Mouse (Mus musculus): ENCODE results near the gene Apln.

The Apln gene

DNA sequence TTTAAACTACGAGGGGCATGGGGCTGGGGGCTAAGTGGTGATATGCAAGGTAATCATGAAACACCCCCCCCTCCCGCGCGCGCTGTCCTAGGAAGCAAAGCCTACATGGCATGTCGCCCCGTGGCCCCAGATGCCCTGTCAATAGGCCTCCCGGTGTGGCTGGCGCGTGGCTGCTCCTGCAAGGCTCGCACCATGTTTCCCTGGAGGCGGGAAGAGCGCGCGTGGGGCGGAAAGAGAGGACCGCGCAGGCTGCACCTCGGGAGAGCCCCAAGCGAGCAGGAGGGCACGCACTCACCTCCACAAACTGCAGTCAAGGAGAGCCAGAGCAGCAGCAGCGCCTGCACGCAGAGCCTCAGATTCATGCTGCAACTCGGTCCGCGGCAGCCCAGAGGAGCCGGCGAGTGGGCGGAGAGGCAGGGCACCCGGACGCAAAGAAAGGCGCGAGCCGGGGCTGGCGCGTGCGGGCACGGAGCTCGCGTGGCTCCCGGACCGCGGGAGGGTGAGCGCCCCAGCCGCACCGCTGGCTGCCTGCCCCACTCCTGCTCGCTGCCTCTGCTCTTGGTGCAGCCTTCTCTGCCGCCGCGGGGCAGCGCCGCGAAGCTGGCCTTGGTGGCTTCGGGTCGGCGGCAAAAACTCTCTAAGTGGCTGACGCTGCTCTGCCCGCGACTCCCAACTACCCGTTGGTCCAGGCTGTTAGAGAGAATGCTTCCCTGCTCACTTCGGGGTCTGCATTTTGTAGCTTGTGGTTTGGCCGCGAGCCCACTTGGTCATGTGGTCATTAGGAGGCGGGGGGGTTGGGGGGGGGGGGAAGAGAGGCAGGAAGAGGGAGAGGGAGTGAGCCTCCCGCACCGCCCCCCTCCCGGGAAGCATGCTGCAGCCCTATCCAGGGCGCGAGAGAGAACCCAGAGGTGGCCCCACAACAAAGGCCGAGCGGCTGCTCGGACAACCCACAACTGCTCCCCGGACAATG is at the start of gene Apln:
TSS of gene Apln (minus strand) at position 710 of the 970 bp plus-strand sequence.
- in situ Hi-C loops (cut with MboI, MseI) = no loop called here

DNA sequence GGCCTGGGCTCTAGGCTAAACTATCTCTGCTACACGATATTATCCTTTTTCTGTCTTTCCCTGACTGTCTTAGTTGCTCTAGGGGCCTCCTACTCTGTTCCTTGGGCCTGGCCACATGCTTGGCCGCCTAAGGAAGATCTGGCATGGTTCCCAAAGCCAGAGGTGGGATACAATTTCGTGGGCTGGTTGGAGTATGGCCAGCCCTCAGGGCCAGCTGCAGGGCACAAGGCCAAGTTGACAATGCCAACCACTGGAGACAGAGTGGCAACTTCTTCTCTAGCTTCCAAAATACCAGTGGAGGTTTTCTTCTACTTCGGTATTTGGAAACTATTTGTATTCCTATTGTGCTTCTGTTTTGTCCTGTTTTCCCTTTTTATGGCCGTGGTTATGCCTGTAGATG is 47.7 kb upstream of the Apln start:
- in situ Hi-C loops (cut with MboI, MseI) = no loop called here

- in situ Hi-C loops (cut with MboI, MseI) = no loop called here
Measured at GRCm38 (mm10) chrX:48076806-48077425, 42.3 kb upstream of the Apln start.

DNA sequence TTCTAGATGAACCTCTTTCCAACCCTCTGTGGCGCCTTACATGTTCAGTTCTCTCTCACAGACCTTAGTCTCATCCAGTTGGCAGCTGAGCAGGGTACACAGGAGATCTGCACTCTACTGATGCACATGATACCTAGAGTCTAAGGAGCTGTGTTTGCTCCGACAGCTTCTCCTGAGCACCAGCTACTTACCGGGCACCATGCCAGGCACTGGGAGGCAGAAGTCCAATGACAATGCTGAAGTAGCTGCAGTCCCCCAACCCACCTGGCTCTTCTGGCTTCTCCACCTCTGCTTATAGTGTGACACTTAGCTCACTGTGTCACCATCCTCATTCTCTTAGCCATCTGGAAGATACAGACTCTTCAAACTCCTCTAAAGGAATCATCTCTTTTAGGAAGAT is 40.0 kb upstream of the Apln start:
- in situ Hi-C loops (cut with MboI, MseI) = no loop called here

DNA sequence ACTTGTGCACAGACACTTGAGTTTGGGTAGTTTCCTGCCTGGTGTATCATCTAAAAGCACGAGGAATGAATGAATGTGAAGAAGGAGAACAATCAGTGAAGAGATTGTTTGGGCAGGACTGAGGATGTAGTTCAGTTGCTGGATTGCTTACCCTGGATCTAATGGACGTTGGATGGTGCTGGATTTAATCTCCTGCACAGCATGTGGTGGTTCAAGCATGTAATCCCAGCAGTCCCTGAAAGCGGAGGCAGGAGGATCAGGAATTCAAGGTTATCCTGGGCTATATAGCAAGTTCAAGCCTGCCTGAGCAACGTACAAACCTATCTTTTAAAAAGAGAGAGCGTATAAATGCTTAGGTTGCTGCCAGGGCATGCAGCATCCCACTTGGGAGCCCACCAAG is 37.7 kb upstream of the Apln start:
- in situ Hi-C loops (cut with MboI, MseI) = no loop called here

- in situ Hi-C loops (cut with MboI, MseI) = no loop called here
Measured at GRCm38 (mm10) chrX:48071961-48072360, 37.3 kb upstream of the Apln start.

DNA sequence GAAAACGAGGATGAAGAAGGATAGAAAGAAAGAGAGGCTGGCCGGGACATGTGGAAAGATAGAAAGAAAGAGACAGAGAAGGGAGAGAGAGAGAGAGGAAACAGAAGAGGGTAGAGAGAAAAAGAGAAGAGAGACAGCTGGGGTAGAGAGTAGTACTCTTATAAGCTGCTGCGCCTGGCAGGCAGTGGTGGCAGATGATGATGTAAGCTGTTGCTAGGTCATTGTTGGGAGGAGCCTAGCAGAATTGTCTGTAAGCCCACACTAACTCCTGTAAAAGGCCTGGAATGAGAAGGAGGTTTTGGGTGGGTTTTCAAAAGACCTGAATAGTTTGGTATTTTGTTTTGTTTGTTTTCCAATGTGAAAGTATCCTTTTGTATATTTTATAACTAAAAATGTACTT is 32.2 kb upstream of the Apln start:
- in situ Hi-C loops (cut with MboI, MseI) = no loop called here

- in situ Hi-C loops (cut with MboI, MseI) = no loop called here
Measured at GRCm38 (mm10) chrX:48064166-48064853, 29.7 kb upstream of the Apln start.

GRCm38 (mm10) chrX:48062481-48062880 is 27.8 kb upstream of the Apln start:
- in situ Hi-C loops (cut with MboI, MseI) = no loop called here

DNA sequence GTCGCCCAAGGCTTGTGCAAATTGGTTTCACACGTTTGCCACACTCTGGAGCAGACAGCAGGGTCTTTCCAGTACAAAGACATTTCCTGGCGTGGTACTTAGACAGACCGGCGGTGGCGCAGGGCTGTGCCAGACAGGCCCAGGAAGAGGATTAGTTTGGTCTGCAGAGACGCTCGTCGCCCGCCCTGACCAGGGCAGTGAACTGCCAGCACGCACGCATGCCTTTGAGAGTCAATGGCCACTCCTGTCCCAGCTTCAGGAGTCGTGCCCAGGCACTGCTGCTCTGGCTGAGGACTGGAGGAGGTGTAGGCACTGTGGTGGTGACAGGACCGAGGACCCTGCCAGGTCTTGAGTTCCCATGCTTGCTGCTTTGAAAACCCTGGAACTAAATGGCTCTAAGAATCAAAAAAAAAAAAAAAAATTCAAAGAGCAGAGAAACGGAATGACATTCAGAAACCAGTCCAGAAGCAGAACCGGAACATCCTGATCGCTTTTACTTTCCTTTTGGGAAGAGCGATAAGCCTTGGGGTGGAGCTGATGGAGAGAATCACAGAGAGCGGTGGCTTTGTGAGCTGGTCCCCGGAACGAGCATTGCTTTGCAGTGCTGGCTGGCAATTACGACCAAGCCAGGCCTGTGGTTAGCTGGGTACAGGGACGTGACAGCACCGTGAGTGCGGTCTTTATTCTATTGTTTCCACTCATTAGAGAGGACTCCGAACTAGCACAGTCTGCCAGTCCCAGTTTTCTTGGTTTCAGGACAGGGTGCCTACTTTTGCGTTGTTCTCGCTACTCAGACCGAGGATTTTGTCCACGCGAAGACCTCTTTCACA is 19.7 kb upstream of the Apln start:
- in situ Hi-C loops (cut with MboI, MseI) = no loop called here

DNA sequence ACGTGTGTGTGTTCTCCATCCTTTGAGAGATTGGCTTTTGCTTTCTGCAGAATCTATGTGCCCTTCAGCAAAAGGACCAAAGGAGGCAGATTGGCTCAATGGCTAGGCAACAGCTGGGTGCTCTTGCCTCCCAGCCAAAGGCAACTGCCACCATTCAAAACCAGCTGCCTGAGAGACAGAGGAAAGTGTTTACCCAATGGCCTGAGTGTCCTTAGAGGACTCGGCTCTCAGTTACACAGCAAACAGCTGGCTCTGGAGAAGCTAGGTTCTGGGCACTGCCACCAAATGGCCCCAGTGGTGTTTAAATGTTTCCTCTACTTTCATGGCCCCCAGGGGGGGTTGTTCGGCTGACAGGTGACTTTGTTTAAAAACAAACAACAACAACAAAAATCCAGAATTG is 19.1 kb upstream of the Apln start:
- in situ Hi-C loops (cut with MboI, MseI) = no loop called here

GRCm38 (mm10) chrX:48046315-48046714 is 11.7 kb upstream of the Apln start:
- in situ Hi-C loops (cut with MboI, MseI) = no loop called here

- in situ Hi-C loops (cut with MboI, MseI) = no loop called here
Measured at GRCm38 (mm10) chrX:48044261-48044660, 9.6 kb upstream of the Apln start.

GRCm38 (mm10) chrX:48042748-48043147 is 8.1 kb upstream of the Apln start:
- in situ Hi-C loops (cut with MboI, MseI) = no loop called here

GRCm38 (mm10) chrX:48040379-48040778 is 5.7 kb upstream of the Apln start:
- in situ Hi-C loops (cut with MboI, MseI) = no loop called here

DNA sequence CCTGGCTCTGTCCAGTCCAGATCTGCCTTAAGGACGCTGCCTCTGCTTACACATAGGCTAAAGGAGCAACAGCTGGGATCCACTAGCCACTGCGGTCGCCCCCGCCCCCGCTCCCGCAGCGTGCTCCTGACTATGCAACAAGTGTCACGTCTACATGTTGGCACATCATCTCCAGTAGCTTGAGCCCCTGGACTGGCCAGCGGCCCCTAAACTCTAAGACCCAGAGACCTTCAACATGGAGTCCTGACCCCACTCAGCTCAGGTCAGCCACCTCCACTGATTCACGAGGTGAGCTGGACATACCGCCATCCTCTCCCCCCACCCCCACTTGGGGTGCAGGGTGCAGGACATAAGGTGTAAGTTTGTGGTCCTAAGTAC is 898 bp downstream of the Apln start:
- in situ Hi-C loops (cut with MboI, MseI) = no loop called here

GRCm38 (mm10) chrX:48033024-48033423 is 1.6 kb downstream of the Apln start:
- in situ Hi-C loops (cut with MboI, MseI) = no loop called here

GRCm38 (mm10) chrX:48031866-48032265 is 2.8 kb downstream of the Apln start:
- in situ Hi-C loops (cut with MboI, MseI) = no loop called here

- in situ Hi-C loops (cut with MboI, MseI) = no loop called here
Measured at GRCm38 (mm10) chrX:48030593-48030992, 4.1 kb downstream of the Apln start.

GRCm38 (mm10) chrX:48022811-48023210 is 11.8 kb downstream of the Apln start:
- in situ Hi-C loops (cut with MboI, MseI) = no loop called here

DNA sequence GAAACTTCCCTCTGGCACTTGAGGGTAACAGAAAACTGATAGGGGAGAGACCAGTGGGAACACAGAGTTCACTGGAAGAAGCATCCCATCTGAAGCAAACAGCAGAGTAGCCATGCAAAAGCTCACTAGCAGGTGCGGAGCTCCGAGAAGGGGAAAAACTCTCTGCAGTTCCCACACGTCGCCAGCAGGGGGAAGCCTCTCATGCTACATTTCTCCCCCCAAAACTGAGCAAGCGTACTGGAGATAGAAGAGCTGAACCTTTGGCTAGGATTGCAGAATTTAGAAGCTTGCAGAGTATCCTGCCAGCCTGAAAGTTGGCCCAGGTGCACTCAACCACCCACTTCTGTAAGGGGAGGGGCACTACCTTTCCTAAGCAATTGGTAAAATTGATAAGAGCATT is 14.7 kb downstream of the Apln start:
- in situ Hi-C loops (cut with MboI, MseI) = no loop called here

DNA sequence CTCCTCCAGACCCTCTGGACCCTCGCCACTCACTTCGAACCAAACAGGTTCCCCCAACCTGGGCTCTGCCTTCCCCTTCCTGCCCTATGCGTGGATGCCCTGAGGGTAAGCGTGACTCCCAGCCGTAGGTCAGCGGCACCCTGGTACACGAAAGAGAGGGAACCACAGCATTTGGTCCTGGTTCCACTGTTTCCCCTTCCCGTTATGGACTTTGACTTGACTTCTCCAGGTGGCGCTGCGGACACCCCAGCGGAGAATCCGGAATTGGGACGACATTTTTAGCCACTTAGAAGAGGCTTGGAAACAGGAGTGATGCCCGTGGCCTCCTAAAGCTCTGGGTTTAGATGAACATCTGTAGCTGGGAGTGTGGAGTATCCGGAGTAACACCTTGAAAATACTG is 15.3 kb downstream of the Apln start:
- in situ Hi-C loops (cut with MboI, MseI) = no loop called here

Data from T-helper 17 cell (primary cell).